Mouse (Mus musculus) kidney, adult 2 months (tissue): ENCODE measurements around the gene Polr1b.

Experiments used
- CTCF ChIP-seq: fragments of 200-500 bp; conservative IDR thresholded peaks from 2 replicates; pipeline ENCODE4 v1.5.1; 2011; ENCODE audit warnings: low read depth, mild to moderate bottlenecking, control low read depth, low read length, moderate library complexity, mixed read lengths; ENCODE audit not compliant: insufficient read depth, insufficient read length
- POLR2A ChIP-seq: fragments of 200-500 bp; IDR thresholded peaks from one replicate; pipeline ENCODE4 v1.6.1; 2011; ENCODE audit warnings: low read depth, low read length, control low read depth

DNA sequence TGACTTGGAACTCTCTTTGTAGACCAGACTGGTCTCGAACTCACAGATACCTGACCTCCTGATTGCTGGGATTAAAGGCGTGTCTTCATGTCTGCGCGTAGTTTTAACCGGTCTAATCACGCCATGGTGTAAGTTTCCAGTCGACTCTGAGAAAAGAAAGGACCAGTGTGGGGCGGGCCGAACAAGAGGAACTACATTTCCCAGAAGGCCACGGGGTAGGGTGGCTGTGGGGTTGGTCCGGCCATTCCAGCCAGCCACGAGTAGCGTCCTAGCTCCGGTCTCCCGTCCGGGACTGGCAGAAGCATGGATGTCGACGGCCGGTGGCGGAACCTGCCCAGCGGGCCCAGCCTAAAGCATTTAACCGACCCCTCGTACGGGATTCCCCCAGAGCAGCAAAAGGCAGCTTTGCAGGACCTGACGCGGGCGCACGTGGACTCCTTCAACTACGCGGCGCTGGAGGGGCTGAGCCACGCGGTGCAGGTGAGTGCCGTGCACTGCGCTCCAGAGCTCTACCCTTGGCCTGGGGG, at the start of gene Polr1b:
- no peak for TF ChIP-seq POLR2A
- no peak for TF ChIP-seq CTCF
